Mouse (Mus musculus): Measurements from ENCODE around the gene Cd59a.

GRCm38 (mm10) chr2:104124071-104124470, 28.5 kb downstream of the Cd59a start:
- TF ChIP-seq CTCF (IDR thresholded peaks at IDR 0.05; ENCODE audit: low read depth, low read length) (no peak), EP300 (IDR thresholded peaks at IDR 0.05; ENCODE audit: insufficient read depth, low read depth, low read length) (no peak), POLR2A (IDR thresholded peaks at IDR 0.05; ENCODE audit: insufficient read depth, low read length) (no peak)

Measured in ES-Bruce4 (cell line).